Mouse (Mus musculus) hindbrain, embryonic 13.5 days (tissue): ENCODE measurements at regions not wholly inside any gene's neighbourhood (a gene's known extent, or its start where the extent isn't known, plus 50 kb on each side); places are given as distances from the start of the nearest gene placed in this dataset.

Experiments used
- ATAC-seq: fragments of 200-750 bp; cut with Nextera tagmentation; 2 replicates; pipeline ENCODE4 v1.8.0; 2017; ENCODE audit warnings: moderate TSS enrichment; ENCODE audit not compliant: low FRiP score
- H3K27ac ChIP-seq: fragments of 300-500 bp; sonication (generic); 2 replicates; pipeline ENCODE4 v1.5.1; 2015; ENCODE audit warnings: inconsistent platforms, mild to moderate bottlenecking, moderate library complexity
- H3K27me3 ChIP-seq: fragments of 300-500 bp; sonication (generic); 2 replicates; pipeline ENCODE4 v1.6.1; 2015; ENCODE audit warnings: mild to moderate bottlenecking, inconsistent platforms
- H3K36me3 ChIP-seq: fragments of 300-500 bp; sonication (generic); 2 replicates; pipeline ENCODE4 v1.6.1; 2015; ENCODE audit warnings: mild to moderate bottlenecking, inconsistent platforms
- H3K4me1 ChIP-seq: fragments of 300-500 bp; sonication (generic); replicated peaks from 2 replicates; pipeline ENCODE4 v1.6.1; 2015; ENCODE audit warnings: inconsistent platforms
- H3K4me2 ChIP-seq: fragments of 300-500 bp; sonication (generic); 2 replicates; pipeline ENCODE4 v1.6.1; 2015; ENCODE audit warnings: inconsistent platforms, mild to moderate bottlenecking, moderate library complexity
- H3K4me3 ChIP-seq: fragments of 300-500 bp; sonication (generic); 2 replicates; pipeline ENCODE4 v1.5.1; 2015; ENCODE audit warnings: mild to moderate bottlenecking, inconsistent platforms
- H3K9ac ChIP-seq: fragments of 300-500 bp; sonication (generic); 2 replicates; pipeline ENCODE4 v1.6.1; 2015; ENCODE audit warnings: mild to moderate bottlenecking, inconsistent platforms
- H3K9me3 ChIP-seq: fragments of 300-500 bp; sonication (generic); 2 replicates; pipeline ENCODE4 v1.6.1; 2016; ENCODE audit warnings: inconsistent platforms
- WGBS: fragments of 180-500 bp; shearing (Covaris S2); methylation state at CpG from one replicate; pipeline ENCODE4 v1.1.7; 2015; 5-methylcytosine and 5-hydroxymethylcytosine counted together

- Histone ChIP-seq H3K4me3 (no peak overlapping the region), H3K27ac (no peak overlapping the region), H3K9ac (no peak overlapping the region), H3K9me3 (no peaks in the 10 kb centered on the region), H3K27me3 (no peaks in the 10 kb centered on the region), H3K4me1 (no peaks in the 10 kb centered on the region), H3K36me3 (no peaks in the 10 kb centered on the region), H3K4me2 (no peak overlapping the region)
- WGBS, result 95% methylated on average over 3 of the region's 3 CpGs
- no peak for ATAC-seq
These were observed 50.2 kb upstream of the Lnx1 start for GRCm38 (mm10) chr5:74752961-74753360.
